In genomic region chr3:135844835-135845234, GRCm38 (mm10) we compare ENCODE assay signal across 14 mouse cellular contexts. TPM values are rescaled to one million over a fixed set of nuclear protein-coding genes. Genes with fewer than 3 reads are reported as not detected.
"Had no signal": no experiment of that assay in that cellular context is flagged by ENCODE, and none has a peak within 500 bp of the region (broad histone marks: within the 10 kb centered on the region; RNA-seq: fewer than 3 reads in every experiment).

No protein-coding gene starts in this region.

- H3K4me1 ChIP-seq: limb, embryonic 15.5 days; megakaryocyte, embryonic 14.5 days; midbrain, embryonic 15.5 days; neural tube, embryonic 12.5 days had no signal

- H3K27me3 ChIP-seq: limb, embryonic 15.5 days; megakaryocyte, embryonic 14.5 days; midbrain, embryonic 15.5 days; neural tube, embryonic 12.5 days had no signal

- ATAC-seq: midbrain, embryonic 15.5 days had no signal

- H3K4me3 ChIP-seq: limb, embryonic 15.5 days; megakaryocyte, embryonic 14.5 days; midbrain, embryonic 15.5 days; neural tube, embryonic 12.5 days had no signal

- H3K27ac ChIP-seq: limb, embryonic 15.5 days; macrophage; midbrain, embryonic 15.5 days; neural tube, embryonic 12.5 days had no signal

- DNase-seq: kidney, adult 18-20 months; kidney, postnatal 14 days; layer of hippocampus, postnatal 36 days; lung, adult 2 months; lung, postnatal 14 days; spleen, adult 18-20 months; thymus, postnatal 36 days had no signal

- H3K9me3 ChIP-seq: limb, embryonic 15.5 days; midbrain, embryonic 15.5 days; neural tube, embryonic 12.5 days had no signal

- H3K4me2 ChIP-seq: limb, embryonic 15.5 days; midbrain, embryonic 11.5 days; midbrain, embryonic 15.5 days; neural tube, embryonic 12.5 days had no signal

- H3K9ac ChIP-seq: limb, embryonic 15.5 days; midbrain, embryonic 15.5 days; neural tube, embryonic 12.5 days had no signal

- H3K36me3 ChIP-seq: limb, embryonic 15.5 days; midbrain, embryonic 15.5 days; neural tube, embryonic 12.5 days had no signal

RNA-seq across cellular contexts. Expression of gene Slc39a8, which starts 19.8 kb away (rescaled TPM):
- total RNA-seq: monocyte, adult 5-6 weeks had no signal
